Mouse (Mus musculus): ENCODE measurements around the gene Smim10l1. TPM values are rescaled to one million over a fixed set of nuclear protein-coding genes. Genes with fewer than 3 reads are reported as not detected.

Gene Smim10l1
- 10 to 100 TPM; 95.2 to 98.7 TPM for total RNA-seq (2021)
- polyA plus RNA-seq (2012; rRNA removed), result 475 and 512 TPM in 2 replicates
- long read RNA-seq, transcript Smim10l1-201 (1 exons, 2,842 nt), result major isoform, 133 of 141 reads
- long read RNA-seq, partial matches to known transcripts, result 0 of 141 reads
- long read RNA-seq, other reads (novel, unspliced or antisense), result 2 of 141 reads

DNA sequence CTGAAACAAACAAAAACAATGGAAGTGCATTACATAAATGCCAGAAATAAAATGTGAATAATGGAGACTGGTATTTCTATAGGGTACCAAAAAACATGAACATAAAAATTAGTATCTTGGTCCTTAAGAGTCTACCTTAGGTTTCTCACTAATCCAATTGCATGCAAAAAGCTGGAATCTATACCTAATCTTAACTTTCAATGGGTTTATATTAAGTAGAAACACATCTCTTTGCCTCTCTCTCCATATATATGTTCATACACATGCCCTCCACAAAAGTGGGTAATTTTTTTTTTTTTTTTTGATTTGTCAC, at the start of gene Smim10l1:
TSS of gene Smim10l1 (plus strand) at position 301 of the 313 bp plus-strand sequence.
- no peak for DNase-seq

DNA sequence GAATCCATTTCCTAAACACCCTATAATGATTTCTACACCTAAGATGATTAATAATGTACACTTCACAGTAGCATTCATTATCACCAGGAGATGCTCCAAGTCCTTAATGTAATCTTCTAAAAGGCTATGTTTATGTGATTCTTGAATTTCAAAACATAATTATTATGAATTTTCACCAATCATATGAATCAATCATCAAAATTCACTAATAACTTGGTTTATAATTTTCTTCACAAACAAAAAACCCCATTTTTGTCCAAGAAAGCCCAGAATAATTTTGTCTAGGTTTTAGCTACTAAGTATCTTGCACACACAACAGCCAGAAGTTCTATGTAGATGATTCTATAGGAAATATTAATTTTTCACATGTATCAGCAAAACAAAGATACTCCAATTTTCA, 49.0 kb upstream of the Smim10l1 start, which contains the start of gene Tas2r140:
TSS of gene Tas2r140 (minus strand) at position 101 of the 400 bp plus-strand sequence.
- no peak for DNase-seq

DNA sequence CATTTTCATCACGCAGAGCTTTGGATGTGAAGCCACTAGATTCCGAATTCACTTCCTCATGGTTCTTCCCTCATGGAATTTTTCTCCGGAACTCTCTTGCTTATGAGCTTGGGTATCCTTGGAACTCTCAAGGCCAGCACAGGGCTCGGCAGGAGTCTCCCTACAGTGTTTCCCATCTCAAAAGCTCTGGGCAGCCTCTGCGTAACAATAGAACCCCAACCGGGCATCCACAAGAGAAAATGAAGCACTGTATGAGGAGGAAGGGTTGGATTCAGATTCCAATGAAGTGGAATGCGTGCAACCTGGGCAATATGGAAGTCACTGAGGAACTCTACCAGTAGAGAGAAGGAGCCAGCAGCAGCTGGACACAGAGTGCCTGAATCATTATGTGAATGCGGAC, 12.5 kb upstream of the Smim10l1 start:
- no peak for DNase-seq

DNA sequence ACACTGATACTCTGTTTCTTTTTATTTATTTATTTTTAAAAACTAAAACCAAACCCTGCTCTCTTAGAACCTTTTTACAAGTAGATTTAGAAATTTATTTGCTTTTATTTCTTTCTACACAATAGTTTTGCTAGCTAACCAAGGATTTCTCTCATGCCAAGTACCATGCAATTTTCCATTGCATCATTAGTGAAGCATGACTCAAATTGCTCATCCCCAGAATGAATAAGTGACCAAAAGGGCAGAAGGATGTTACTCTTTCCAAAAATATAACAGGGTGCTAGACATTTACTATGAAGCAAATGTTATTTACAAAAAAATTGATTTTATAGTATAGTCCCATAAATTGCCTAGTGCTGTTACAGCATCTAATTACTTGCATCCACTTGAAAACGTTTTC, 2.3 kb upstream of the Smim10l1 start:
- DNase-seq, result peak; percentile 31

DNA sequence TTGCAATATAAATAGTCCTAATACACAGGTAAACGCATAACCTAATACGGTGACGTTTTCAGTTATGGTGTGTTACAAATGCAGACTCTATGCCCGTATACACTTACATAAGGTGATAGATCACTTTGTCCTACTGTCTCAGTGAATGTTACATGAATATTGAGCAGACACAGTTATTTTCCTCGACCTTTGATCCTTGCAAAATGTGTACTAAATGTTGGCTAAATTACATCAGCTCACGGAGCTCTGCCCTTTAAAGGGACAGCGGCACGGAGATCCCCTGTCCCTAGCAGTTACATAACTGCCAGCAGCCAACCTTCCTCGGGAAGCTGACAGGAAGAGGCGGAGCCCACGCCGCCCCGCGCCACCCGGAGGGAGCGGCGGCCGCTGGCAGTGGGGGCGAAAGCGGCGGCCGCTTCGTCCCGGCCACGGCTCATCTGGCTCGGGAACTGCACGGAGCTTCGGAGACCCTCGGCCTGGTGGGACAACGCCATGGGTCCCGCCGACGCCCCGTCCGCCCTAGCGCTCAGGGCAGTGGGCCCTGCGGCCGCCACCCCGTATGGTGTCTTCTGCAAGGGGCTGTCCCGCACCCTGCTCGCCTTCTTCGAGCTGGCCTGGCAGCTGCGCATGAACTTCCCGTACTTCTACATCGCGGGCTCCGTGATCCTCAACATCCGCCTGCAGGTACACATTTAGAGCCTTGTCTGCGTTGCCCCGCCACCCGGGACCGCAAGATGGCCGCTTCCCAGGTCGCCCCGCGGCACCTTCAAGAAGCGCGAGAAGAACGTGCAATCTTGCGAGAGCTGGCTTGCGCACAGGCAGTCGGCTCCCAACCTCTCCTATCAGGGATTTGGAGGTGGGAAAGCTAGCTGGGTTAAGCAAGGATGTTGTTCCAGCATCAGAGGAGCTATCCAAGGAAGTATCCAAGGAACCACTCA, 482 bp downstream of the Smim10l1 start:
- peak; percentile 91 for DNase-seq

Other genes starting within 250 kb of the Smim10l1 start
- gene Tas2r116, start 249.5 kb upstream of the Smim10l1 start, total RNA-seq (2021), result not detected
- not detected in 2 replicates for gene Tas2r116, start 249.5 kb upstream of the Smim10l1 start, polyA plus RNA-seq (2012; rRNA removed)
- not detected for gene Tas2r110, start 236.9 kb upstream of the Smim10l1 start, total RNA-seq (2021)
- not detected in 2 replicates for gene Tas2r110, start 236.9 kb upstream of the Smim10l1 start, polyA plus RNA-seq (2012; rRNA removed)
- gene Tas2r113, start 211.9 kb upstream of the Smim10l1 start, total RNA-seq (2021), result not detected
- not detected in 2 replicates for gene Tas2r113, start 211.9 kb upstream of the Smim10l1 start, polyA plus RNA-seq (2012; rRNA removed)
- gene Tas2r125, start 195.3 kb upstream of the Smim10l1 start, total RNA-seq (2021), result not detected
- not detected in 2 replicates for gene Tas2r125, start 195.3 kb upstream of the Smim10l1 start, polyA plus RNA-seq (2012; rRNA removed)
- gene Tas2r129, start 153.8 kb upstream of the Smim10l1 start, total RNA-seq (2021), result not detected
- gene Tas2r129, start 153.8 kb upstream of the Smim10l1 start, polyA plus RNA-seq (2012; rRNA removed), result not detected in 2 replicates
- gene Tas2r131, start 147.0 kb upstream of the Smim10l1 start, total RNA-seq (2021), result not detected
- gene Tas2r131, start 147.0 kb upstream of the Smim10l1 start, polyA plus RNA-seq (2012; rRNA removed), result not detected in 2 replicates
- not detected for gene Tas2r109, start 123.9 kb upstream of the Smim10l1 start, total RNA-seq (2021)
- not detected in 2 replicates for gene Tas2r109, start 123.9 kb upstream of the Smim10l1 start, polyA plus RNA-seq (2012; rRNA removed)
- not detected for gene Tas2r103, start 67.8 kb upstream of the Smim10l1 start, total RNA-seq (2021)
- not detected in 2 replicates for gene Tas2r103, start 67.8 kb upstream of the Smim10l1 start, polyA plus RNA-seq (2012; rRNA removed)
- not detected for gene Tas2r140, start 49.1 kb upstream of the Smim10l1 start, total RNA-seq (2021)
- gene Tas2r140, start 49.1 kb upstream of the Smim10l1 start, polyA plus RNA-seq (2012; rRNA removed), result not detected in 2 replicates
- gene 5530400C23Rik, start 187.3 kb downstream of the Smim10l1 start, total RNA-seq (2021), result not detected
- not detected in 2 replicates for gene 5530400C23Rik, start 187.3 kb downstream of the Smim10l1 start, polyA plus RNA-seq (2012; rRNA removed)

All from adrenal gland, adult 2 months (tissue).